Mouse (Mus musculus) forebrain, embryonic 14.5 days (tissue): Measurements from ENCODE around the gene Ccdc134. TPM values are rescaled to one million over a fixed set of nuclear protein-coding genes. Genes with fewer than 3 reads are reported as not detected.
A peak's percentile ranks its signal among the peaks of the same experiment; 100 is the strongest.

Source experiments
- ATAC-seq: fragments of 200-750 bp; cut with Nextera tagmentation; 2 replicates; pipeline ENCODE4 v1.8.0; 2017; ENCODE audit warnings: mild to moderate bottlenecking, moderate library complexity
- DNase-seq: peaks from one replicate; pipeline ENCODE4 v3.0.0-alpha.2; 2015; ENCODE audit warnings: low spot score
- H3K27ac ChIP-seq: fragments of 300-500 bp; sonication (generic); 2 replicates; pipeline ENCODE4 v1.5.1; 2014; ENCODE audit warnings: low read depth, mild to moderate bottlenecking, control low read depth, low read length, moderate library complexity
- H3K27me3 ChIP-seq: fragments of 300-500 bp; sonication (generic); replicated peaks from 2 replicates; pipeline ENCODE4 v1.6.1; 2014; ENCODE audit warnings: low read length, control low read depth, mixed read lengths; ENCODE audit not compliant: control insufficient read depth, insufficient read depth
- H3K36me3 ChIP-seq: fragments of 300-500 bp; sonication (generic); 2 replicates; pipeline ENCODE4 v1.6.1; 2014; ENCODE audit warnings: low read length, control low read depth; ENCODE audit not compliant: control insufficient read depth, insufficient read depth
- H3K4me1 ChIP-seq: fragments of 300-500 bp; sonication (generic); 2 replicates; pipeline ENCODE4 v1.6.1; 2014; ENCODE audit warnings: antibody characterized with exemption, low read length, control low read depth; ENCODE audit not compliant: control insufficient read depth, insufficient read depth
- H3K4me2 ChIP-seq: fragments of 300-500 bp; sonication (generic); 2 replicates; pipeline ENCODE4 v1.6.1; 2014; ENCODE audit warnings: mild to moderate bottlenecking, control low read depth, low read length
- H3K4me3 ChIP-seq: fragments of 300-500 bp; sonication (generic); 2 replicates; pipeline ENCODE4 v1.5.1; 2014; ENCODE audit warnings: low read depth, low read length, control low read depth
- H3K9ac ChIP-seq: fragments of 300-500 bp; sonication (generic); 2 replicates; pipeline ENCODE4 v1.6.1; 2014; ENCODE audit warnings: mild to moderate bottlenecking, low read length, control low read depth, moderate library complexity
- H3K9me3 ChIP-seq: fragments of 300-500 bp; sonication (generic); replicated peaks from 2 replicates; pipeline ENCODE4 v1.6.1; 2016; ENCODE audit warnings: low read length, control low read depth, mixed read lengths; ENCODE audit not compliant: control insufficient read depth
- WGBS: fragments of 180-500 bp; shearing (Covaris S2); extraction: QIAGEN DNeasy Blood & Tissue Kit; methylation state at CpG from one replicate; pipeline ENCODE4 v1.1.7; 2014; 5-methylcytosine and 5-hydroxymethylcytosine counted together
- polyA plus RNA-seq: library from polyadenylated mRNA; unstranded; fragments of >200 nt; fragmentation: Nextera tagmentation; extraction: Ambion mirVana; gene quantifications from 2 replicates; pipeline ENCODE4 v1.2.1, GENCODE M21; 2014

Ccdc134 gene
- polyA plus RNA-seq, 1 experiment from 2014 or later = 15.5 TPM

GRCm38 (mm10) chr15:82156298-82156697 is 28.6 kb downstream of the Ccdc134 start:
- H3K36me3 ChIP-seq = 0 out of 2 replicates have a peak, but pooled peaks cover 4% of the 10 kb centered on the region
- H3K9ac ChIP-seq = no peak overlapping the region
- 95% methylated on average over 6 of the region's 6 CpGs for WGBS
- DNase-seq (no peak), ATAC-seq (no peak)
- H3K27me3 ChIP-seq = no peaks in the 10 kb centered on the region
- peaks cover 14% of the 10 kb centered on the region for H3K4me1 ChIP-seq
- no peak overlapping the region for H3K4me2 ChIP-seq
- H3K9me3 ChIP-seq = no peaks in the 10 kb centered on the region
- H3K27ac ChIP-seq = no peak overlapping the region
- no peak overlapping the region for H3K4me3 ChIP-seq

- Histone ChIP-seq H3K36me3 (0 out of 2 replicates have a peak, but pooled peaks cover 3% of the 10 kb centered on the region), H3K27ac (no peak overlapping the region), H3K27me3 (no peaks in the 10 kb centered on the region), H3K4me2 (no peak overlapping the region), H3K9ac (no peak overlapping the region), H3K4me1 (peaks cover 13% of the 10 kb centered on the region), H3K4me3 (no peak overlapping the region), H3K9me3 (no peaks in the 10 kb centered on the region)
- WGBS = 87% methylated on average over 10 of the region's 10 CpGs
- DNase-seq (no peak), ATAC-seq (no peak)
Observed at GRCm38 (mm10) chr15:82156902-82157301, 29.2 kb downstream of the Ccdc134 start.

DNA sequence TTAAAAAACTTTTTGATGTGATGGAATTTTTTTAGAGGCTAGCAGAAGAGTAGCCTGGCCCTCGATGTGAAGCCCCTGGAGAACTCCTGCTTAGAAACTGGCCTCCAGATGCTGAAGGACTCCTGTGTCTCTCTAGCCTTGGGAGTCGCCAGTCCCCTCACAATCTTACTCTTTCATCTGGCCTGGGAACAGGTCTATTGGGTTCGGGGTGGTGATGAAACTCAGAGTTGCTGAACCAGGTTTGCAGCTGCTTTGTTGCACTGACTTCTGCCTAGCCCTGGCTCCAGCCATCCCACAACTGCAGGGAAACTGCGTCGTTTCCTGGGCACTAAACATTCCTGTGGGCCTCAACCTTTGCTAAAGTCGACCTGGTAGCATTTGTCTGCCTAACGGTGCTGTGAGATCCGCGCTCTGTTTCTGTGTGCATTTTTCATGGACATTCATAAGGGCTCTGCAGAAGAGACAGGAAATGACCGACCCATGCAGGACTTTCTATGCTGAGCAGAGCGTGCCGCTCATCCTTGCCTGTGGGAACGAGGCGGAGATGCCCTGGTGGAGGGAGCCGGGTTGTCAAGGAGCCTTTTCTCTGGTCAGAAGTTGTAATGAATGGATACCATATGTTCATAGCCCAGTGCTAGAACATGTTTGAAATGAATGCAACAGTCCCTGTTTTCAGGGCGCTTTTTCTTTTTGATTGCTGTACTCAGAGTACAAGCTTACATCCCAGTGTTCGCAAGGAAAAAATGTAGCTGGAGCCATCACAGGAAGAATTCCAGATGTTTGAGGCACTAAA is 30.7 kb downstream of the Ccdc134 start:
- no peaks in the 10 kb centered on the region for H3K9me3 ChIP-seq
- H3K27me3 ChIP-seq = no peaks in the 10 kb centered on the region
- 0 out of 2 replicates have a peak overlapping the region, but pooled peaks have one; percentile 11 for H3K27ac ChIP-seq
- no peak for DNase-seq
- WGBS = 78% methylated on average over 17 of the region's 17 CpGs
- H3K9ac ChIP-seq = no peak overlapping the region
- H3K4me3 ChIP-seq = no peak overlapping the region
- ATAC-seq = no peak
- H3K4me1 ChIP-seq = peaks cover 7% of the 10 kb centered on the region; the same call in 1 of the 2 replicates
- 0 out of 2 replicates have a peak, but pooled peaks cover 3% of the 10 kb centered on the region for H3K36me3 ChIP-seq
- H3K4me2 ChIP-seq = no peak overlapping the region

DNA sequence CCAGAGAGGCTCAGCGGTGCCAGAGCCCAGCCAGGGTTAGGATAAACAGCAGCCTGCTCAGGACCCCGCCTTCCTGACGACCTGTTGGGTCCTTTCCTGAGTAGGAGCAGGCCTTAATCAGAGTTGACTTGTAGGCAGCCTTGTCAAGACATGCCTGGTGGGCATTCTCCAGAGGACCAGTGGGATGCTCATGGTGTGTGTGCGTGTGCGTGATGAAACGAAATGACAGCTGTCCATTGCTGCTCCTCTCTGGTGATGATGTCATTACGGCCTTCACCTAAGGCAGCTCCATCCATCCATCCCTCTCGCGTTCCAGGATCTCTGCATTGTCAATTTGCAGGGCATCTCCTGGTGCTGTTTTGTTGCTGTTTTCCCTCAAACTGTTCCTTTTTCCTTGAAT is 31.7 kb downstream of the Ccdc134 start:
- Histone ChIP-seq H3K4me1 (peaks cover 4% of the 10 kb centered on the region; the same call in 1 of the 2 replicates), H3K4me2 (no peak overlapping the region), H3K4me3 (no peak overlapping the region), H3K9me3 (no peaks in the 10 kb centered on the region), H3K27me3 (no peaks in the 10 kb centered on the region), H3K9ac (no peak overlapping the region), H3K36me3 (0 out of 2 replicates have a peak, but pooled peaks cover 3% of the 10 kb centered on the region), H3K27ac (no peak overlapping the region)
- ATAC-seq = no peak
- DNase-seq = no peak
- WGBS = 87% methylated on average over 9 of the region's 9 CpGs

GRCm38 (mm10) chr15:82160731-82161640 is 33.3 kb downstream of the Ccdc134 start:
- Histone ChIP-seq H3K27ac (no peak overlapping the region), H3K9me3 (no peaks in the 10 kb centered on the region), H3K9ac (no peak overlapping the region), H3K4me2 (no peak overlapping the region), H3K27me3 (no peaks in the 10 kb centered on the region), H3K4me1 (peaks cover 4% of the 10 kb centered on the region; the same call in 1 of the 2 replicates), H3K4me3 (no peak overlapping the region), H3K36me3 (0 out of 2 replicates have a peak, but pooled peaks cover 3% of the 10 kb centered on the region)
- WGBS = 89% methylated on average over 11 of the region's 11 CpGs
- no peak for ATAC-seq
- DNase-seq = no peak

DNA sequence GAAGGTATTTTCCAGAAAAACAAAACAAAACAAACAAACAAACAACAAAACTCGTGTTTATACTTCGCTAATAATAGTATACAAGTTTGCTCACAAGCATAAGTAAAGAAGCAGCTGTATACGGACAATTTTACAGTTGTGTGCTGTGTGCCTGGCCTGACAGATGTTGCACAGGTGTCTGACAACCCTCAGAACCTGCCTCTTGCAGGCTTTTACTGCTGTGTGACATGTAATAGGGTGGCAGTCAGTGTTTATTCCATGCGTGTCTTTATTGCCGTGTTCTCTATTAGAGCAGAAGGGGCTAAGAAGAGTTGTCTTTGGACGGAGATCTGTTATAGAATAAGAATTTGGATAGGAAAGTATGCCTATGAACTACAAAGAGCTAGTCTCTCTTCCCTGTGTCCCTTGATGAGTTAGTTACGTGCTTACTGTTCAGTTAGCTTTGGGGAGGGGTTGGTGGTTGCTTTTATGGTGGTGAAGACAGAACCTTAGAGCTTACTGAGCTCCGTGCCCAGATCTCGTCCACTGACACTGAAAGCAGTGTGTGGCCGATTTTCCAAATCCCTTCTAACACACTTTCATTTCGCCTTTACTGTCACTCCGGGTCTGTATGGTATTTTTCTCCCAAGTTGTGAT is 34.4 kb downstream of the Ccdc134 start:
- Histone ChIP-seq H3K36me3 (0 out of 2 replicates have a peak, but pooled peaks cover 3% of the 10 kb centered on the region), H3K27me3 (no peaks in the 10 kb centered on the region), H3K9ac (no peak overlapping the region), H3K4me1 (peaks cover 10% of the 10 kb centered on the region; the same call in 1 of the 2 replicates), H3K4me3 (no peak overlapping the region), H3K27ac (no peak overlapping the region), H3K9me3 (no peaks in the 10 kb centered on the region), H3K4me2 (no peak overlapping the region)
- ATAC-seq (no peak), DNase-seq (no peak)
- WGBS = 89% methylated on average over 12 of the region's 12 CpGs

GRCm38 (mm10) chr15:82163356-82164060 is 35.8 kb downstream of the Ccdc134 start:
- no peaks in the 10 kb centered on the region for H3K27me3 ChIP-seq
- no peak overlapping the region for H3K4me2 ChIP-seq
- H3K9ac ChIP-seq = no peak overlapping the region
- ATAC-seq (no peak), DNase-seq (no peak)
- no peak overlapping the region for H3K4me3 ChIP-seq
- peaks cover 10% of the 10 kb centered on the region; the same call in 1 of the 2 replicates for H3K4me1 ChIP-seq
- WGBS = 84% methylated on average over 10 of the region's 10 CpGs
- 0 out of 2 replicates have a peak overlapping the region, but pooled peaks have one; percentile 11 for H3K27ac ChIP-seq
- H3K36me3 ChIP-seq = no peaks in the 10 kb centered on the region
- no peaks in the 10 kb centered on the region for H3K9me3 ChIP-seq

DNA sequence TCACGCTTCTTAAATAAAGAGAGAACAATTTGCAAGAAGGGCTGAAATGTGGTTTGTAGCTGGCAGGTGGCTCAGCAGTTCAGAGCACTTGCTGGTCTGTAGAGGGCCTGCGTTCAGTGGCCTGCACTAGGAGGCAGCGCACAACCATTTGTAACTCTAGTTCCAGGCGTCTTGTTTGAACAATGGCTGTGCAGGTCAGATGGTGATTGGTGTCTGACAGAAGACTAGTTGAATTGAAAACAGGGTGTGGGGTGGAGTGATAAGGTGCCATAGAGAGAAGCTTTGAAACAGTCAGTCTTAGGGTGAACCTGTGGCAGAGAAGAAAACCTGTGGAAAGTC is 36.3 kb downstream of the Ccdc134 start:
- H3K4me1 ChIP-seq = peaks cover 10% of the 10 kb centered on the region; the same call in 1 of the 2 replicates
- DNase-seq = no peak
- no peak overlapping the region for H3K4me3 ChIP-seq
- 56% methylated on average over 4 of the region's 4 CpGs for WGBS
- H3K27ac ChIP-seq = peak overlapping the region; percentile 11; the same call in 1 of the 2 replicates
- H3K36me3 ChIP-seq = no peaks in the 10 kb centered on the region
- no peaks in the 10 kb centered on the region for H3K9me3 ChIP-seq
- no peak overlapping the region for H3K4me2 ChIP-seq
- no peak for ATAC-seq
- no peaks in the 10 kb centered on the region for H3K27me3 ChIP-seq
- H3K9ac ChIP-seq = no peak overlapping the region
